Mouse (Mus musculus): ENCODE results near the gene Polr2l.

DNA sequence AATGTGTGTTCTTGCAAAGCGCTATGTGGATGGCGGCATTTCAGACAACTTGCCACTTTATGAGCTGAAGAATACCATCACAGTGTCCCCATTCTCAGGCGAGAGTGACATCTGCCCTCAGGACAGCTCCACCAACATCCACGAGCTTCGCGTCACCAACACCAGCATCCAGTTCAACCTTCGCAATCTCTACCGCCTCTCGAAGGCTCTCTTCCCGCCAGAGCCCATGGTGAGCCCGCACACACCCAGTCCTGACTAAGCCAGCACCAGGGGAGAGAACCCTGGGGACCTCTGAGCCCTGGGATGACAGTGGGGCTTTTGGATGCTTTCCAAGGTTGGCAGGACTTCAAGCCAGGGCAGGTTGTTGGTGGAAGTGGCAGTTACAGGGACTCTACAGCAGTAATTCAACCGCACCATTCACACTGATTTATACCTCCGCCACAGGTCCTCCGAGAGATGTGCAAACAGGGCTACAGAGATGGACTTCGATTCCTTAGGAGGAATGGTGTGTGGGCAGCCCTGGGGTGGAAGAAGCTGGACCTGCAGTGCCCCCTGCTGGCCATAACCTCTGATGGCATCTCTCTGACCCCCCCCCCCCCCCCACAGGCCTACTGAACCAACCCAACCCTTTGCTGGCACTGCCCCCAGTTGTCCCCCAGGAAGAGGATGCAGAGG is 16.8 kb downstream of the Polr2l start:
- TF ChIP-seq CTCF (IDR thresholded peaks at IDR 0.05) (peak; percentile 75), EP300 (IDR thresholded peaks at IDR 0.05) (no peak)
